Mouse (Mus musculus) liver, embryonic 14.5 days (tissue): ENCODE data around the gene Romo1. TPM values are rescaled to one million over a fixed set of nuclear protein-coding genes. Genes with fewer than 3 reads are reported as not detected.
"Not testable (repeated sequence)": the region's sequence is repeated elsewhere in the genome, so short reads cannot be mapped to it uniquely, and the experiment has no call there.

ENCODE experiments used
- ATAC-seq: fragments of 200-750 bp; cut with Nextera tagmentation; 2 replicates; pipeline ENCODE4 v1.8.0; 2017; ENCODE audit warnings: moderate number of reproducible peaks, mild to moderate bottlenecking, moderate library complexity; ENCODE audit not compliant: insufficient read depth
- DNase-seq, 3 experiments: peaks; one replicate each; pipeline ENCODE4 v3.0.0-alpha.2; 2012 to 2013; ENCODE audit warnings: low read depth in 3 of 3, low spot score in 3 of 3
- H3K27ac ChIP-seq: fragments of 300-500 bp; sonication (generic); 2 replicates; pipeline ENCODE4 v1.5.1; 2014; ENCODE audit warnings: moderate library complexity, mild to moderate bottlenecking, control low read depth, inconsistent platforms
- H3K27me3 ChIP-seq: fragments of 300-500 bp; sonication (generic); 2 replicates; pipeline ENCODE4 v1.6.1; 2014; ENCODE audit warnings: mild to moderate bottlenecking, low read length, moderate library complexity; ENCODE audit not compliant: control insufficient read depth, insufficient read depth
- H3K36me3 ChIP-seq: fragments of 300-500 bp; sonication (generic); replicated peaks from 2 replicates; pipeline ENCODE4 v1.6.1; 2014; ENCODE audit warnings: low read depth; ENCODE audit not compliant: control insufficient read depth, insufficient read depth
- H3K4me1 ChIP-seq, 2 experiments: fragments of 200-500 bp in 1 of 2; fragments of 300-500 bp in 1 of 2; sonication (generic) in 1 of 2; replicated peaks; 2 replicates each; pipeline ENCODE4 v1.6.1; 2012 to 2014; ENCODE audit warnings: antibody characterized with exemption in 1 of 2, inconsistent platforms in 1 of 2, low read length in 1 of 2; ENCODE audit not compliant: control insufficient read depth in 2 of 2, insufficient read depth in 2 of 2
- H3K4me2 ChIP-seq: fragments of 300-500 bp; sonication (generic); 2 replicates; pipeline ENCODE4 v1.6.1; 2014; ENCODE audit warnings: low read depth, mild to moderate bottlenecking, control low read depth, moderate library complexity
- H3K4me3 ChIP-seq, 2 experiments: fragments of 200-500 bp in 1 of 2; fragments of 300-500 bp in 1 of 2; sonication (generic) in 1 of 2; 2 replicates each; pipeline ENCODE4 v1.5.1; 2012 to 2014; ENCODE audit warnings: low read depth in 2 of 2, low read length in 2 of 2, mild to moderate bottlenecking in 2 of 2, control low read depth in 1 of 2, inconsistent platforms in 1 of 2, moderate library complexity in 1 of 2; ENCODE audit not compliant: insufficient read depth in 1 of 2
- H3K9ac ChIP-seq: fragments of 300-500 bp; sonication (generic); replicated peaks from 2 replicates; pipeline ENCODE4 v1.6.1; 2014; ENCODE audit warnings: mild to moderate bottlenecking, control low read depth, moderate library complexity
- H3K9me3 ChIP-seq: fragments of 300-500 bp; sonication (generic); 2 replicates; pipeline ENCODE4 v1.6.1; 2016; ENCODE audit warnings: low read length, mixed read lengths; ENCODE audit not compliant: control insufficient read depth
- CTCF ChIP-seq: IDR thresholded peaks from 2 replicates; pipeline ENCODE4 v1.5.1; 2016; ENCODE audit warnings: antibody characterized with exemption, low read depth, control low read depth
- EP300 ChIP-seq: IDR thresholded peaks from 2 replicates; pipeline ENCODE4 v1.6.1; 2016; ENCODE audit warnings: antibody characterized with exemption, low read depth
- WGBS: fragments of 180-500 bp; shearing (Covaris S2); extraction: QIAGEN DNeasy Blood & Tissue Kit; methylation state at CpG from one replicate; pipeline ENCODE4 v1.1.7; 2014; ENCODE audit not compliant: insufficient replicate concordance; 5-methylcytosine and 5-hydroxymethylcytosine counted together
- polyA plus RNA-seq, 2 experiments: library from polyadenylated mRNA; depleted of rRNA in 1 of 2; stranded (reverse) in 1 of 2; unstranded in 1 of 2; fragments of >200 nt; fragmentation: Nextera tagmentation in 1 of 2; extraction: Ambion mirVana in 1 of 2; gene quantifications; 2 replicates each; pipeline versions ENCODE4 v1.2.1 to v1.2.3; 2012 to 2014

Gene Romo1
- polyA plus RNA-seq (2012; rRNA removed), result 123 and 181 TPM in 2 replicates
- polyA plus RNA-seq (2014; fragmentation: Nextera tagmentation; extraction: Ambion mirVana), result 248 and 249 TPM in 2 replicates

GRCm38 (mm10) chr2:156143953-156144724 lies at the start of gene Romo1, which contains the start of gene Nfs1:
Romo1 (plus strand) TSS chr2:156144039.
Nfs1 (minus strand) TSS chr2:156144186.
- H3K4me1 ChIP-seq, result peaks cover 3 to 10% of the 10 kb centered on the region in 2 experiments
- peak; percentile 91 for ATAC-seq
- H3K9me3 ChIP-seq, result no peaks in the 10 kb centered on the region
- peak within 1 kb of the TSS; percentile 67 to 98 for H3K4me3 ChIP-seq
- TF ChIP-seq CTCF (peak; percentile 77), EP300 (no peak)
- no peaks in the 10 kb centered on the region for H3K27me3 ChIP-seq
- peaks cover 32% of the 10 kb centered on the region for H3K36me3 ChIP-seq
- DNase-seq, result peak; percentile 83 to 87 (median 84)
- WGBS, result under 1% methylated on average over 67 of the region's 70 CpGs
- peak within 1 kb of the TSS; percentile 98 for H3K4me2 ChIP-seq
- peak within 1 kb of the TSS; percentile 90 for H3K27ac ChIP-seq
- peak within 1 kb of the TSS; percentile 95 for H3K9ac ChIP-seq

GRCm38 (mm10) chr2:156110627-156111357 lies 33.0 kb upstream of the Romo1 start:
- Histone ChIP-seq H3K4me2 (peak overlapping the region; percentile 92), H3K9ac (peak overlapping the region; percentile 82), H3K27me3 (no peaks in the 10 kb centered on the region), H3K9me3 (no peaks in the 10 kb centered on the region), H3K4me1 (peaks cover 13 to 20% of the 10 kb centered on the region in 2 experiments), H3K27ac (peak overlapping the region; percentile 43), H3K4me3 (peak overlapping the region; percentile 75 to 93), H3K36me3 (peaks cover 2% of the 10 kb centered on the region)
- WGBS, result under 1% methylated on average over 16 of the region's 16 CpGs
- TF ChIP-seq CTCF, result no peak
- no peak for TF ChIP-seq EP300
- DNase-seq, result peak in 2 of 3 experiments; percentile 24 to 38
- peak; percentile 62 for ATAC-seq

GRCm38 (mm10) chr2:156111358-156112079 lies 32.3 kb upstream of the Romo1 start, which contains the start of the genes Cpne1 and Rbm12:
Cpne1 (minus strand) TSS chr2:156111965.
Rbm12 (minus strand) TSS chr2:156111978.
- H3K9ac ChIP-seq, result peak within 1 kb of the TSS; percentile 82
- peak; percentile 92 for ATAC-seq
- TF ChIP-seq EP300 (no peak), CTCF (no peak)
- peaks cover 13 to 20% of the 10 kb centered on the region in 2 experiments for H3K4me1 ChIP-seq
- WGBS, result under 1% methylated on average over 74 of the region's 74 CpGs
- peaks cover 2% of the 10 kb centered on the region; the same call in 1 of the 2 replicates for H3K36me3 ChIP-seq
- H3K27me3 ChIP-seq, result no peaks in the 10 kb centered on the region
- peak within 1 kb of the TSS; percentile 43 for H3K27ac ChIP-seq
- no peaks in the 10 kb centered on the region for H3K9me3 ChIP-seq
- H3K4me2 ChIP-seq, result peak within 1 kb of the TSS; percentile 92
- peak; percentile 65 to 75 (median 71) for DNase-seq
- H3K4me3 ChIP-seq, result peak within 1 kb of the TSS; percentile 75 to 93

- not testable (repeated sequence) for H3K36me3 ChIP-seq, H3K27ac ChIP-seq, H3K27me3 ChIP-seq, H3K9me3 ChIP-seq, DNase-seq, ATAC-seq
- peak overlapping the region; percentile 82 for H3K9ac ChIP-seq
- 20% methylated on average over 5 of the region's 5 CpGs for WGBS
- peak overlapping the region; percentile 75 to 93 for H3K4me3 ChIP-seq
- peaks cover 13 to 20% of the 10 kb centered on the region in 2 experiments for H3K4me1 ChIP-seq
- peak overlapping the region; percentile 60 for H3K4me2 ChIP-seq
Observed at GRCm38 (mm10) chr2:156112080-156112423, 31.8 kb upstream of the Romo1 start.
